Mouse (Mus musculus): Measurements from ENCODE around the gene Fhad1.
"Not testable (repeated sequence)": the region's sequence is repeated elsewhere in the genome, so short reads cannot be mapped to it uniquely, and the experiment has no call there.

Gene Fhad1

GRCm38 (mm10) chr4:142039662-142040353 is 24.9 kb upstream of the Fhad1 start:
- no peak for DNase-seq (ENCODE audit: low spot score in 2 of 2)

GRCm38 (mm10) chr4:142037897-142038296 is 23.0 kb upstream of the Fhad1 start:
- no peak for DNase-seq (ENCODE audit: low spot score in 2 of 2)

GRCm38 (mm10) chr4:142028533-142028932 is 13.7 kb upstream of the Fhad1 start:
- DNase-seq (ENCODE audit: low spot score in 2 of 2), result no peak

- no peak for DNase-seq (ENCODE audit: low spot score in 2 of 2)
Measured at GRCm38 (mm10) chr4:142026965-142027364, 12.1 kb upstream of the Fhad1 start.

- no peak for DNase-seq (ENCODE audit: low spot score in 2 of 2)
Measured at GRCm38 (mm10) chr4:142024536-142024935, 9.7 kb upstream of the Fhad1 start.

- DNase-seq (ENCODE audit: low spot score in 2 of 2), result no peak
Measured at GRCm38 (mm10) chr4:142023166-142023565, 8.3 kb upstream of the Fhad1 start.

GRCm38 (mm10) chr4:142017686-142018085 is 2.8 kb upstream of the Fhad1 start:
- peak in 1 of 2 experiments; percentile 24 for DNase-seq (ENCODE audit: low spot score in 2 of 2)

GRCm38 (mm10) chr4:142011236-142011635 is 3.6 kb downstream of the Fhad1 start:
- DNase-seq (ENCODE audit: low spot score in 2 of 2), result no peak

- no peak for DNase-seq (ENCODE audit: low spot score in 2 of 2)
Measured at GRCm38 (mm10) chr4:142010441-142010840, 4.4 kb downstream of the Fhad1 start.

GRCm38 (mm10) chr4:142008206-142008605 is 6.7 kb downstream of the Fhad1 start:
- DNase-seq (ENCODE audit: low spot score in 2 of 2), result no peak

GRCm38 (mm10) chr4:142000581-142000980 is 14.3 kb downstream of the Fhad1 start:
- no peak for DNase-seq (ENCODE audit: low spot score in 2 of 2)

- no peak for DNase-seq (ENCODE audit: low spot score in 2 of 2)
Measured at GRCm38 (mm10) chr4:141999494-142000074, 15.3 kb downstream of the Fhad1 start.

GRCm38 (mm10) chr4:141998282-141998821 is 16.5 kb downstream of the Fhad1 start:
- no peak for DNase-seq (ENCODE audit: low spot score in 2 of 2)

- DNase-seq (ENCODE audit: low spot score in 2 of 2), result no peak
Measured at GRCm38 (mm10) chr4:141996880-141997279, 18.0 kb downstream of the Fhad1 start.

GRCm38 (mm10) chr4:141996086-141996485 is 18.8 kb downstream of the Fhad1 start:
- no peak for DNase-seq (ENCODE audit: low spot score in 2 of 2)

- DNase-seq (ENCODE audit: low spot score in 2 of 2), result not testable (repeated sequence)
Measured at GRCm38 (mm10) chr4:141994062-141994471, 20.8 kb downstream of the Fhad1 start.

- DNase-seq (ENCODE audit: low spot score in 2 of 2), result no peak
Measured at GRCm38 (mm10) chr4:141993347-141994061, 21.4 kb downstream of the Fhad1 start.

- no peak for DNase-seq (ENCODE audit: low spot score in 2 of 2)
Measured at GRCm38 (mm10) chr4:141992530-141993204, 22.2 kb downstream of the Fhad1 start.

- DNase-seq (ENCODE audit: low spot score in 2 of 2), result no peak
Measured at GRCm38 (mm10) chr4:141988178-141988577, 26.7 kb downstream of the Fhad1 start.

- DNase-seq (ENCODE audit: low spot score in 2 of 2), result no peak
Measured at GRCm38 (mm10) chr4:141983689-141984088, 31.2 kb downstream of the Fhad1 start.

- no peak for DNase-seq (ENCODE audit: low spot score in 2 of 2)
Measured at GRCm38 (mm10) chr4:141981475-141981874, 33.4 kb downstream of the Fhad1 start.

GRCm38 (mm10) chr4:141978582-141978981 is 36.3 kb downstream of the Fhad1 start:
- no peak for DNase-seq (ENCODE audit: low spot score in 2 of 2)

All from spleen, postnatal 4 days (tissue).